Mouse (Mus musculus): Measurements from ENCODE around the gene Card19. TPM values are rescaled to one million over a fixed set of nuclear protein-coding genes. Genes with fewer than 3 reads are reported as not detected.
A peak's percentile ranks its signal among the peaks of the same experiment; 100 is the strongest.

Gene Card19
- total RNA-seq, 2 experiments from 2014 or later = 3.4 to 17.6 TPM

DNA sequence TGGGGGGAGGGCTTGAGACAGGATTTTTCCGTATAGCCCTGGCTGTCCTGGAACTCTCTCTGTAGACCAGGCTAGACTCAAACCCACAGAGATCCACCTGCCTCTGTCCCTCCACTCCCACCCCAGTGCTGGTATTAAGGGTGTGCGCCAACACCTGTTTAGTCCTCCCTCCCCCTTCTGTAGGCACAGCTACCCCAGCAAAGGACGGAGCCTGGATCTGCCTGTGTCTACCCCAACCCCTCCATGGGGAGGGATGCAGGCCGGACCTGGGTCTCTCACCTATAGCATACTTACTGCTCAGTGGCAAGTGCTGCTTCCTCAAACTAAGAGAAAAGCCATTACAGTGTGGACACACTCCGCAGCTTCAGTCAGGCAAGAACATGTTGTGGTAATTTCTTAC is 35.6 kb downstream of the Card19 start:
- ATAC-seq (replicated peaks; ENCODE audit: low FRiP score, poor library complexity, severe bottlenecking) = no peak

DNA sequence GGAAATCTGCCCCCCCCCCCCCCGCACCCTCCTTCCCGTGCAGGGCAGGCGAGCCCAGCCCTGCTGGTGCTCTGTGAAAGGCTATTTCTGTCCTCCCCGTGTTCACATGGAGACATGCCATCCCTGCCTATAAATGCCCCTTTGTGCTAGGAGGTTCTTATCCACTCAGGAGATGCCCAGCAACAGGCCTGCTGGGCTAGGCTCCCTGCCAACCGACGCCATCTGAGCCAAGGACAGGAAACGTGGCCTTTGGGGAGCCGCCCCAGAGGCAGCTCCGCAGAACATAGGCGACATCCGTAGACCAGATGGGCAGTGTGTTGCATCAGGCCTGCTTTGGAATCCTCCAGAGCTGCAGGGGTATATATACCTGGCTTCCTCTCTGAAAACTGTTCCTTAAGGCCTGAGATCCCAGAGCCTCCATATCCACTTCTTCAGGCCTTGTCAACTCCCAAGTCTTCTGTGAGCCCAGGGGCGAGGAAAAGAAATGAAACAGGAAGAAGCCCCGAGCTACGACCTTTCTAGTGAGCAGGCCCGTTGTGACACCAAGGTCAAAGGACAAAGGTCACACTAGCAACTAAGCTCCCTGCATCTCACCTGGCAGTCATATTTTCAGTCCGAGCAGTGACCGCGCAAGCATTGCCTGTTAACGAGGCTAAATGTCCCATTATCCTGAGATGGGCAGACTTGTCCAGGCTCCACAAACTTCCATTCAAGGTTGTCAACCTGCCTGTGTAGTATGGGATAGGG is 36.8 kb downstream of the Card19 start:
- no peak for ATAC-seq (replicated peaks; ENCODE audit: low FRiP score, poor library complexity, severe bottlenecking)

DNA sequence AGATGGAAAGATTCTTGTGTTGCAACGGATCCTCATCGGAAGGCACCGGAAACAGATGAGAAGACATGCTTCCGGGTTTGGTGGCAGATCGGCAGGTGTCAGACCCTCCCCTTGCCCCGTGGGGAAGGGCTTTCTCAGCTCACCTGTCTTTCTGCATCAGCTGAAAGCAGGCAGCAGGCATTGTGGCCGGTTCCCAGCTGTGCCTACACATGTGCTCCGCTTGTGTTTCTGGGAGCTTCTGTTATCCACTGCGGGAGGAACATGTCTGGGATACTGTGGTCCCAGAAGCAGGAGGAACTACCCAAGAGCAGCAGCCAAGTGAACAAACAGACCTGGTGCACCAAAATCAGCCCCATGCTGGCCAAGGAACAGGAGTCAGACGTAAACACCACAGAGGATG is 40.3 kb downstream of the Card19 start:
- ATAC-seq (replicated peaks; ENCODE audit: low FRiP score, poor library complexity, severe bottlenecking) = no peak

DNA sequence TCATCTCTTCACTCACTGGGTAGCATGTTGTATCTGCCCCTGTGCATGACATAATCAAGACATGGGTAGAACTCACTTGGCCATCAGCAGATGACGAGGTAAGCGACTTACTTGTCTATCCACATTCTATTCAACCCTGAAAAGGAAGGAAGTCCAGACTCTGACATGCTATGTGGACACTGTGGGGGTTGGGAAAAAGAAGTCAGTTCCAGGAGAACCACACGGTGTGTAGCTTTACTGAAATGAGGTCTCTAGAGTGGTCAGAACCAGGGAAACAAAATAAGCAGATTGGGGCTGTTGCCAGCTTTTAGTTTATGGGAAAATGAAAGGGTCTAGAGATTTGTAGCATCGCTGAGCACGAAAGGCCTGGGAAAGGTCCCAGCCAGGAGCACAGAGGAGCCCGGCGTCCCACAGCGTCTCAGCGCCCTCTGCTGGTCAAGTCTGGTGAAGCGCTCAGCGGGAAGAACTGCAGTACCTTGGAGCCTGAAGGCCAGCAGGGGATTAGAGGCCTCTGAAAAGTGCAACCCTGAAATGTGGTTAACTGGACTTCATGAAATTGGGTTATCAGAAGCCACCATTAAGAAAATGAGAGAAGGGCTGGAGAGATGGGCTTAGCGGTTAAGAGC is 42.8 kb downstream of the Card19 start:
- ATAC-seq (replicated peaks; ENCODE audit: low FRiP score, poor library complexity, severe bottlenecking) = peak; percentile 71; the same call in 1 of the 2 replicates

DNA sequence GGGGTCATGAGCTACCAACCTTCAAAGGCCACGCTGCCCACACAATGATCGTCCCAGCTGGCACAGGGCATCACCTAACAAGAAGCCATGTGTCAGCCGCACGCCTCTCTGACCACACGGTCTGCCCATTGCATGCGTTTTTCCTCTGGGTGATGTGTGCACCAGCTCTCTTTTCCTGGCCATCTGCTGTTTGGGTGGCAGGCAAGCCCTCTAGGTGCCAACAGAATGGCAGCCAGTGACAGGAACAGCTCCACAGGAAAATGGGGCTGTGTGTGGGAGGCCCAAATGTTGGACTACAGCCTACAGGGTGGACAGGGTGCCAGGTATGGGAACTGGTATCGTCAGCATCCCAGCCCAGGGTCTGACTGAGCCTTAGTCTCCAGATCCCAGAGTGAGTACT is 43.5 kb downstream of the Card19 start:
- ATAC-seq (replicated peaks; ENCODE audit: low FRiP score, poor library complexity, severe bottlenecking) = no peak

DNA sequence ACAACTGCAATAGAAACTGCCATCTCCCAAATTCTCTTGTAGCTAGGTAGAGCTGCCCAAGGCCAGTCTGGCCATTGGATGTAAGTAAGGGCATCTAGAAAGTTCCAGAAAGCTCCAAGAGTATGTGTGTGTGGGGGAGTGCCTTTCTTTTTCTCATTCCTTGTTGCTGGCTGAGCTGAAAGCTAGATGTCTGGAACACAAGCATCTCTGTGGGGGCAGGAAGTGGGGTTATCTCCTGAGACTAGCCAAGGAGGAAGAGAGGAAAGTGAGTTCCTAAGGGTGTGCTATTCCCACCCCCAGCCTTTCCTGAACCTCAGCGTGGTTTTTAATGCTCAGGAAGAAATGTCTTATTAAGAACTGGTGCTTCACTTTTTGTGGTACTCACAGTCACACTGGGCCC is 44.1 kb downstream of the Card19 start:
- no peak for ATAC-seq (replicated peaks; ENCODE audit: low FRiP score, poor library complexity, severe bottlenecking)

DNA sequence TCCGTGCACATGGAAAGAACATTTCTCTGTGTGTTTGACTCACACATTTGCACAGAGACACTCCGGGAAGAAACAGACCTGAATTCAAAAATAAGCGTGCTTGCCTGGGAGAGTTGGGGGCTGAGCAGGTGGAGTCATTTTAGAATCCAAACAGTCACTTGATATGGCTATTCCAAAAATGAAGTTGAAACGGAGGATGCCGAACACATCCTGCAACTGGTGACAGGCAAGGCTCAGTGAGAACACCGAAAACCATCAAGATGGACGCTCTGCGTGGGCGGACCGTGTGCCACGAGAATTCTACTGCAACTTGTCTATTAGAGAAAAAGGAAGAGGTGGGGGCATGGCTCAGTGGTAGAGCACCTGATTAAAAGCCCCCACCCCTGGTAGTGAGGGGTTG is 45.2 kb downstream of the Card19 start:
- no peak for ATAC-seq (replicated peaks; ENCODE audit: low FRiP score, poor library complexity, severe bottlenecking)

DNA sequence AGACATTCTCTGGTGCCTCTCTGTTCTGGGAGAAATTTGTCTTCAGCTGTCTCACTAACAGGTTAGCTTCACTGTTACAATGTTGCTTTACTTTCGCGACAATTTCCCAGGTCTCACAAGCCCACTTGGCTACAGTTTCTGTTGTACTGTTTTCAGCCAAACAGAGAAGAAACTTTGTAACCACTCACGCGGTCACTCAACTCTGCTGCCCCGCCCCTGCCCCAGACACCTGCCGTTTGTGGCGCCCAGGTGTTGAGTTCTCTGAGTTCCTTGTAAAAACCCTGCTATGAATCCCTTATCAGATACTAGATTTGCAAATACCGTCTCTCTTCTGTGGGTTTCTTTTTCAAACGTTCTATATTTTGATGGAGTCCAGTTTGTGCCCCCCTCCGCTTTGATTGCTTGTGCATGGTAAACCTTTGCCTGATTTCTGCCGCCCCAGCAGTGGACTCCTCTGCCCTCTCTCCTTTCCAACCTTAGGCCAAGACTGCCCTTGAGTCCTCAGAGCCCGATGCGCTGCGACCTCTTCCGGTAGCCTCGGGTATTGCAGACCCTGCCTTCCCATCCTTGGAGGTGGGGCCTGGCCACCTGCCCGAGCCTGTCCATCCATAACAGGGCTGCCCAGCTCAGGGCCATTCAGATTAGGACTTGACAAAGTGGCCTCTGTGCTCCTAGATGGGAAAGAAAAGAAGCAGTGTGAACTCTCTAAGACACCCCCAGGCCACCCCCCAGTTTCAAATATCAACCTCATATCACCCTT is 46.2 kb downstream of the Card19 start:
- ATAC-seq (replicated peaks; ENCODE audit: low FRiP score, poor library complexity, severe bottlenecking) = peak; percentile 58; the same call in 1 of the 2 replicates

DNA sequence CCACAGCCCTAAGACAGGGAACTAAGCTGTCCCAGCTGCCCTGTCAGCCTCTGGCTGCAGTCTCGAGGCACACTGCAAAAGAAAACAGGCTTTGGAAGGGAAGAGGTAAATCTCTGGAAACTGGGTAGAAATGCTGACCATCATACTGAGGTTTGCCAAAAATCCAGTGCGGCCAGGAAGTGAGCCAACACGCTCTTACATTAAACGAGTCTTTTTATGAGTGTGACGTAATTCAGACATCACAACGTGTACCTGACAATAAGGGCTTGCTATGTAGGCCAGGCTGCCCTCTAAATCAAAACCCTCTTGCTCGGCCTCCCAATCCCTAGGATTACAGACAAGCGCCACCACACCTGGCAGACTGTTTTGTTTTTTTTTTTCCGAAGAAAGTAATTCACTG is 48.8 kb downstream of the Card19 start:
- ATAC-seq (replicated peaks; ENCODE audit: low FRiP score, poor library complexity, severe bottlenecking) = no peak

DNA sequence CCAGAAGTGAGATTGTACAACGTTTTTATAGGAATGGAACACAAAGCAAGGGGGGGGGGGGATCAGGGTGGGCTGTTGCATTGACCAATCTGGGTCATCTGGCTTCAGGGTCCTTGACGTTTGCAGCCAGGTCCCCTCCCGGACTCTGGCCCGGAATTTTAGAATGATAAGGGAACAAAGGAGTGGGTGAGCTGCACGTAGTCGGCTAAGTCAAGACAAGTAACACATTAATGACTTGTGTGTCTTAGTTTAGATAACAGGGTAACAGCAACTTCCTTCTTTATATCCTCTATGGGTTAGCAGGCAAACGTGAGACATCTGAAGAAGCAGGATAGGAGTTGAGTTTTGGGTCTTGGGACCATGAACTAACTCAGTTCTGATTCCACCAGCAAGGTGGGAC is 52.2 kb downstream of the Card19 start:
- ATAC-seq (replicated peaks; ENCODE audit: low FRiP score, poor library complexity, severe bottlenecking) = no peak

DNA sequence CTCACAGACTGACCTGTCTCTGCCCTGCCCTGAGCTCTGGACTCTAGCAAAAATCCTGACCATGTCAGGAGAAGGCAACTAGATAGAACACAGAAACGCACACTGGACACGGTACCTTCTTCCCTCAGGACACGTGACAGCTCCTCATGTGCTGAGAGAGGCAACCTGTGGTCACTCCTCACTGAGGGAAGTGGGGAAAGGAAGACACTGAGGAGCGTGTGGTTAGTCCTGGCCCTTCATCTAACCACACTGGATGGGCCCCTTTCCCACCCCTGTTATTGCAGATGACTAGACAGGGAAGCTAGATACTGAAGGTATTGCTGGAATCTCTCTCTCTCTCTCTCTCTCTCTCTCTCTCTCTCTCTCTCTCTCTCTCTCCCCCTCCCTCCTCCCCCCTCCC is 53.1 kb downstream of the Card19 start:
- ATAC-seq (replicated peaks; ENCODE audit: low FRiP score, poor library complexity, severe bottlenecking) = no peak

DNA sequence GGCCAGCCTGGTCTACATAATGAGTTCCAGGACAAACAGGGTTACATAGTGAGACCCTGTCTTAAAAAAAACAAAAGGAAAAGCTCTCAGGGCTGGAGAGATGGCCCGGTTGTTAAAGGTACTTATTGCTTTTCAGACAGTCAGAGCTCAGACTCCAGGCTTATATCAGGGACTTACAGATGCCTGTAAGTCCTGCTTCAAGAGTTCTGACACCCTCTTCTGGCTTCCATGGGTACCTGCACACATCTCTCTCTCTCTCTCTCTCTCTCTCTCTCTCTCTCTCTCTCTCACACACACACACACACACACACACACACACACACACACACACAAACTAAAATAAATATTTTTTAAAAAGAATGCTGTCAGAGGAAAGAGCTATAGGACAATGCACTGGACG is 54.6 kb downstream of the Card19 start:
- no peak for ATAC-seq (replicated peaks; ENCODE audit: low FRiP score, poor library complexity, severe bottlenecking)

DNA sequence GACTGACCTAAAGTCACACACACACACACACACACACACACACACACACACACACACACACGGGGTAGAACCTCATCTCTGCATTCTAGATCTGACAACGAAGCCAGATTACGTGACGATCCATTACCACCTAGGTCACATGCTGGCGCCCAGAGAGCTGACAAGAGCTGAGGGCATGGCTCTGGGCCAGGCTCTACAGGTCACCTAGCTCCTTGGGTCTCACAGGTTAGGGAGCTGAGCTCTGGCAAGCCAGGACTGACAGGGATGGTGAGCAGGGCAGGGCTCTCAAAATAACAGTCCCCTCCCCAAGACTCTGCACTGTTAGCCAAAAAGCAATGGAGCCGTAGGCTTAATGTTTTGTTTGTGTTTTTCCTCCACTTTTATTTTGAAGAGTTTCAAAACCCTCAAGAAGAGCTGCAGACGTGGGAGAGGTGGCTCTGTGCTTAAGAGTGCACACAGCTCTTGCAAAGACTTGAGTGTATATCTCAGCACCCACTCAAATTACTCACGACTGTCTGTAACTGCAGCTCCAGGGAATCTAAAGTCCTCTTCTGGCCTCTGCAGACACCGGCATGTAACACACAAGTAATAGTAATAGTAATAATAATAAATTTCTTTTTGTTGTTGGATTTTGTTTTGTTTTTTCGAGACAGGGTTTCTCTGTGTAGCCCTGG is 57.7 kb downstream of the Card19 start:
- ATAC-seq (replicated peaks; ENCODE audit: low FRiP score, poor library complexity, severe bottlenecking) = no peak

DNA sequence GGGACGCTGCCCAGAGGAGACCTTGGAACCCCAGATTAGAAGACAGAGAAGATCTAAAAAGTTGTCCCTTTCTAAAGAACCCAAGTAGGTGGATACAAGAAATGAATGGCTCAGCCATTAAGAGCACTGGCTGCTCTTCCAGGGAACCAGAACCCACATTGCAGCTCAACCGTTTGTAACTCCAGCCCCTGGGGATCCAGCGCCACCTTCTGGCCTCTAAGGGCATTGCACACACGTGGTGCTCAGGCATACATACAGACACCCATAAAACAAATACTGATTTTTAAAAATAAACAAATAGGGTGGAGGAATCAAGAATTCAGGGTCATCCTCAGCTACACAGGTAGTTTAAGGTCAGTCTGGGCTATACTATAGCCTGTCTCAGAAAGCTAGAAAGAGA is 59.2 kb downstream of the Card19 start:
- no peak for ATAC-seq (replicated peaks; ENCODE audit: low FRiP score, poor library complexity, severe bottlenecking)

DNA sequence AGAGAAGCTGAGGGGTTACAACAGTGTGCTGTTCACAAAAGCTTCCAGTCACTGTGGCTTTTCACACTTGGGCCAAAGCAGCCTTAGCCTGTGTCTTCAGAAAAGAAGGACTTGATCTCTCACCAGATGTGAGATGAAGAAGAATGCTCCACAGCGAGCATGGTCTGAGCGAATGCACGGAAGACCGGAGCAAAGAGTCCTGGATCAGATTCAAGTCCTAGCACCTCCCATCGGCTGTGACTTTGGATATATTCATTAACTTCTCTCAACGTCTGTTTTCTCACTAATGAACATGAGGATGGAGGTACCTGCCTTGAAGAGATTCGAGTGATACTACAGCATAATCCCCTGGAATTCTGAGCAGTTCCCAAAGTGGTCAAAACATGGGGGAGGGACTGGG is 61.2 kb downstream of the Card19 start:
- no peak for ATAC-seq (replicated peaks; ENCODE audit: low FRiP score, poor library complexity, severe bottlenecking)

DNA sequence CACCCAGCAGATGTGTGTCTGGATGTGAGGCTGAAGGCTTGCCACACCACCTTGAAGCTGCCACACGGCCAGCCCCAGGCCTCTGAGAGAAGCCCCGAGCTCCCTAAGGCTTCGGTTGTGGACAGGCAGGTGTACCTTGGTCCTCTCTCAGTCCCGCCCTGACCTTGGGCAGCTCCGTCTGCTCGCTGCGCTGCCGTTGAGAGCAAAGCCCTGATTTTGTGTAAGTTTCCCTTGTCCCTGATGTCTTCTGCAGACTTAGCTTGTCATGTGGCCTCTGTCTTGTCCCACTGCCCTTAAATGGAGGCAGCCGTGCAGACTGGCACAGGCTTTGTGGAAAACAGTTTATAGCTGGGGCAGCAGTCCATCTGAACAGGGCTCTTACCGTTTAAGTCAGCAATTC is 61.8 kb downstream of the Card19 start:
- ATAC-seq (replicated peaks; ENCODE audit: low FRiP score, poor library complexity, severe bottlenecking) = no peak

Other genes with a start within 250 kb of the Card19 start
- gene Fam120a, start 248.0 kb downstream of the Card19 start, total RNA-seq (2015; ENCODE audit: low replicate concordance) = 158 and 188 TPM in 2 replicates
- gene Fam120a, start 248.0 kb downstream of the Card19 start, total RNA-seq (2017; ENCODE audit: low replicate concordance) = 102 and 103 TPM in 2 replicates
- gene Wnk2, start 68.0 kb downstream of the Card19 start, total RNA-seq (2015; ENCODE audit: low replicate concordance) = not detected in 2 replicates
- gene Wnk2, start 68.0 kb downstream of the Card19 start, total RNA-seq (2017; ENCODE audit: low replicate concordance) = not detected in 2 replicates
- gene Ninj1, start 28.6 kb downstream of the Card19 start, total RNA-seq (2015; ENCODE audit: low replicate concordance) = 27.2 and 40.7 TPM in 2 replicates
- 0.76 and 4.6 TPM in 2 replicates for gene Ninj1, start 28.6 kb downstream of the Card19 start, total RNA-seq (2017; ENCODE audit: low replicate concordance)
- gene Susd3, start 32.7 kb upstream of the Card19 start, total RNA-seq (2015; ENCODE audit: low replicate concordance) = 0.84 and 1.4 TPM in 2 replicates
- gene Susd3, start 32.7 kb upstream of the Card19 start, total RNA-seq (2017; ENCODE audit: low replicate concordance) = 2.7 and 3.9 TPM in 2 replicates
- gene Fgd3, start 104.3 kb upstream of the Card19 start, total RNA-seq (2015; ENCODE audit: low replicate concordance) = 1.8 and 3.4 TPM in 2 replicates
- gene Fgd3, start 104.3 kb upstream of the Card19 start, total RNA-seq (2017; ENCODE audit: low replicate concordance) = 3.1 and 5.5 TPM in 2 replicates
- gene Bicd2, start 125.5 kb upstream of the Card19 start, total RNA-seq (2015; ENCODE audit: low replicate concordance) = 12.6 and 19.7 TPM in 2 replicates
- 28.8 and 35.2 TPM in 2 replicates for gene Bicd2, start 125.5 kb upstream of the Card19 start, total RNA-seq (2017; ENCODE audit: low replicate concordance)
- gene Ippk, start 205.2 kb upstream of the Card19 start, total RNA-seq (2015; ENCODE audit: low replicate concordance) = 1.4 and 1.7 TPM in 2 replicates
- gene Ippk, start 205.2 kb upstream of the Card19 start, total RNA-seq (2017; ENCODE audit: low replicate concordance) = 3.7 TPM in 2 replicates

All from erythroid progenitor cell, adult 5-6 weeks (primary cell).